Mouse (Mus musculus): ENCODE measurements around the gene Vmn1r237. TPM values are rescaled to one million over a fixed set of nuclear protein-coding genes. Genes with fewer than 3 reads are reported as not detected.

The Vmn1r237 gene
- not detected in 2 replicates for polyA plus RNA-seq (2014; fragmentation: Nextera tagmentation; extraction: Ambion mirVana)

- H3K9ac ChIP-seq (ENCODE audit: low read length), result no peak within 1 kb of the TSS
- no peak for DNase-seq (ENCODE audit: low spot score, missing footprints)
- no peak for ATAC-seq (ENCODE audit: low FRiP score)
- H3K9me3 ChIP-seq (ENCODE audit: control insufficient read depth, low read length), result no peaks in the 10 kb centered on the region
- H3K4me3 ChIP-seq (ENCODE audit: low read depth, low read length), result no peak within 1 kb of the TSS
- no peak within 1 kb of the TSS for H3K4me2 ChIP-seq
- H3K27ac ChIP-seq (ENCODE audit: low read depth, low read length), result no peak within 1 kb of the TSS
- no peaks in the 10 kb centered on the region for H3K4me1 ChIP-seq (ENCODE audit: control insufficient read depth, insufficient read depth, low read length)
- H3K27me3 ChIP-seq (ENCODE audit: control insufficient read depth, insufficient read depth, low read length), result no peaks in the 10 kb centered on the region
- no peaks in the 10 kb centered on the region for H3K36me3 ChIP-seq (ENCODE audit: control insufficient read depth, insufficient read depth, low read length)
Measured at GRCm38 (mm10) chr17:21311565-21311964, at the start of gene Vmn1r237. Gene Vmn1r237 (plus strand): TSS chr17:21311865.

- H3K27me3 ChIP-seq (ENCODE audit: control insufficient read depth, insufficient read depth, low read length), result no peaks in the 10 kb centered on the region
- no peak overlapping the region for H3K9ac ChIP-seq (ENCODE audit: low read length)
- 9% methylated on average over 4 of the region's 4 CpGs for WGBS
- no peaks in the 10 kb centered on the region for H3K36me3 ChIP-seq (ENCODE audit: control insufficient read depth, insufficient read depth, low read length)
- ATAC-seq (ENCODE audit: low FRiP score) (no peak), DNase-seq (ENCODE audit: low spot score, missing footprints) (peak; percentile 83)
- no peak overlapping the region for H3K4me2 ChIP-seq
- H3K4me3 ChIP-seq (ENCODE audit: low read depth, low read length), result no peak overlapping the region
- H3K27ac ChIP-seq (ENCODE audit: low read depth, low read length), result no peak overlapping the region
- no peaks in the 10 kb centered on the region for H3K9me3 ChIP-seq (ENCODE audit: control insufficient read depth, low read length)
- H3K4me1 ChIP-seq (ENCODE audit: control insufficient read depth, insufficient read depth, low read length), result no peaks in the 10 kb centered on the region
Measured at GRCm38 (mm10) chr17:21272103-21272502, 39.6 kb upstream of the Vmn1r237 start.

GRCm38 (mm10) chr17:21282642-21283041, 29.0 kb upstream of the Vmn1r237 start, which contains the start of gene Vmn1r236:
Gene Vmn1r236 (plus strand): TSS chr17:21282942.
- no peaks in the 10 kb centered on the region for H3K9me3 ChIP-seq (ENCODE audit: control insufficient read depth, low read length)
- DNase-seq (ENCODE audit: low spot score, missing footprints) (no peak), ATAC-seq (ENCODE audit: low FRiP score) (no peak)
- H3K4me1 ChIP-seq (ENCODE audit: control insufficient read depth, insufficient read depth, low read length), result no peaks in the 10 kb centered on the region
- H3K27me3 ChIP-seq (ENCODE audit: control insufficient read depth, insufficient read depth, low read length), result no peaks in the 10 kb centered on the region
- H3K9ac ChIP-seq (ENCODE audit: low read length), result no peak within 1 kb of the TSS
- no peak within 1 kb of the TSS for H3K4me3 ChIP-seq (ENCODE audit: low read depth, low read length)
- WGBS, result 81% methylated on average over 3 of the region's 3 CpGs
- H3K4me2 ChIP-seq, result no peak within 1 kb of the TSS
- no peak within 1 kb of the TSS for H3K27ac ChIP-seq (ENCODE audit: low read depth, low read length)
- no peaks in the 10 kb centered on the region for H3K36me3 ChIP-seq (ENCODE audit: control insufficient read depth, insufficient read depth, low read length)

GRCm38 (mm10) chr17:21284395-21284794, 27.3 kb upstream of the Vmn1r237 start:
- no peak for DNase-seq (ENCODE audit: low spot score, missing footprints)
- no peak overlapping the region for H3K4me3 ChIP-seq (ENCODE audit: low read depth, low read length)
- no peaks in the 10 kb centered on the region for H3K27me3 ChIP-seq (ENCODE audit: control insufficient read depth, insufficient read depth, low read length)
- no peak overlapping the region for H3K27ac ChIP-seq (ENCODE audit: low read depth, low read length)
- H3K9me3 ChIP-seq (ENCODE audit: control insufficient read depth, low read length), result no peaks in the 10 kb centered on the region
- no peak overlapping the region for H3K9ac ChIP-seq (ENCODE audit: low read length)
- no peaks in the 10 kb centered on the region for H3K36me3 ChIP-seq (ENCODE audit: control insufficient read depth, insufficient read depth, low read length)
- H3K4me2 ChIP-seq, result no peak overlapping the region
- H3K4me1 ChIP-seq (ENCODE audit: control insufficient read depth, insufficient read depth, low read length), result no peaks in the 10 kb centered on the region
- ATAC-seq (ENCODE audit: low FRiP score), result no peak

GRCm38 (mm10) chr17:21289695-21290094, 22.0 kb upstream of the Vmn1r237 start:
- Histone ChIP-seq H3K27ac (ENCODE audit: low read depth, low read length) (no peak overlapping the region), H3K4me3 (ENCODE audit: low read depth, low read length) (no peak overlapping the region), H3K4me1 (ENCODE audit: control insufficient read depth, insufficient read depth, low read length) (no peaks in the 10 kb centered on the region), H3K36me3 (ENCODE audit: control insufficient read depth, insufficient read depth, low read length) (no peaks in the 10 kb centered on the region), H3K9me3 (ENCODE audit: control insufficient read depth, low read length) (no peaks in the 10 kb centered on the region), H3K27me3 (ENCODE audit: control insufficient read depth, insufficient read depth, low read length) (no peaks in the 10 kb centered on the region), H3K4me2 (no peak overlapping the region), H3K9ac (ENCODE audit: low read length) (no peak overlapping the region)
- DNase-seq (ENCODE audit: low spot score, missing footprints), result no peak
- no peak for ATAC-seq (ENCODE audit: low FRiP score)

Small RNAs within 50 kb of the gene (microRNA-seq; reads per million reads assigned to microRNA genes)
- not detected for gene Gm26384

Other genes starting within 250 kb of the Vmn1r237 start
- not detected in 2 replicates for gene Vmn1r234, start 85.8 kb upstream of the Vmn1r237 start, polyA plus RNA-seq (2014; fragmentation: Nextera tagmentation; extraction: Ambion mirVana)
- gene Vmn1r235, start 55.5 kb upstream of the Vmn1r237 start, polyA plus RNA-seq (2014; fragmentation: Nextera tagmentation; extraction: Ambion mirVana), result not detected in 2 replicates
- not detected in 2 replicates for gene Vmn1r236, start 28.9 kb upstream of the Vmn1r237 start, polyA plus RNA-seq (2014; fragmentation: Nextera tagmentation; extraction: Ambion mirVana)
- 2.9 and 3.3 TPM in 2 replicates for gene Zfp677, start 71.9 kb downstream of the Vmn1r237 start, polyA plus RNA-seq (2014; fragmentation: Nextera tagmentation; extraction: Ambion mirVana)
- 2.3 and 3.6 TPM in 2 replicates for gene Zfp54, start 111.4 kb downstream of the Vmn1r237 start, polyA plus RNA-seq (2014; fragmentation: Nextera tagmentation; extraction: Ambion mirVana)
- gene Zfp51, start 138.5 kb downstream of the Vmn1r237 start, polyA plus RNA-seq (2014; fragmentation: Nextera tagmentation; extraction: Ambion mirVana), result 16.7 TPM in 2 replicates
- gene Zfp53, start 177.1 kb downstream of the Vmn1r237 start, polyA plus RNA-seq (2014; fragmentation: Nextera tagmentation; extraction: Ambion mirVana), result 10.9 and 12.4 TPM in 2 replicates
- gene Zfp52, start 223.7 kb downstream of the Vmn1r237 start, polyA plus RNA-seq (2014; fragmentation: Nextera tagmentation; extraction: Ambion mirVana), result 1.6 TPM in 2 replicates